ENCODE assay signal across 8 mouse cellular contexts in the genomic region with DNA sequence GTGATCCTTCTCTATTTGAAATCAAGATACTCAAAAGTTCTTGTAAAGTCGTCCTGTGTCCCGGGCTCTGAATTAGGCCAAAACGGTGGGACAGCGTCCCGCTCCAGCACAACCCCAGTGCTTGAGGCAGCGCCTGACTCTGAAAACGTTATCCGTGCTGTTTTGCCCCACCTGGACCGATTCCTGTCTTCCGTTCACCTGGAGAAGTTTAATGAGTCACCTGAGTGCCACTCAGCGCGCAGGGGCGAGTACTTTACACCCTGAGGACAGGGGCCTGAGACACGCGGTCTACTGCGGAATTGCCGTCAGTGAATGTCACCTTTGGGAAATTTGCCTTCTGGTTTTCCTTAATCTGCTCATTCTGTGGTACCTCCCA. TPM values are rescaled to one million over a fixed set of nuclear protein-coding genes. Genes with fewer than 3 reads are reported as not detected.
DNase-seq lines count a peak whose midpoint lies in the region; ATAC-seq and TF ChIP-seq lines count a peak whose summit lies in the region.

No protein-coding gene starts in this region.

- WGBS in cerebellum, adult 2 months: 13% methylated on average over 17 of the region's 17 CpGs
- 5% methylated on average over 17 of the region's 17 CpGs for WGBS in hindbrain, embryonic 16.5 days
- WGBS in liver, embryonic 13.5 days (ENCODE audit: insufficient replicate concordance): 7% methylated on average over 17 of the region's 17 CpGs
- 2% methylated on average over 17 of the region's 17 CpGs for WGBS in neural tube, embryonic 14.5 days

- no peak for TF ChIP-seq EP300 in MEL (IDR thresholded peaks at IDR 0.05; ENCODE audit: low read depth in 1 of 2, low read length in 2 of 2)

- no peaks in the 10 kb centered on the region for H3K9me3 ChIP-seq in MEL (replicated peaks; ENCODE audit: insufficient read depth, low read length)
- no peaks in the 10 kb centered on the region for H3K9me3 ChIP-seq in hindbrain, embryonic 16.5 days (ENCODE audit: control insufficient read depth, low read length)
- H3K9me3 ChIP-seq in liver, embryonic 13.5 days (replicated peaks): no peaks in the 10 kb centered on the region
- H3K9me3 ChIP-seq in neural tube, embryonic 14.5 days (ENCODE audit: control insufficient read depth, low read length): no peaks in the 10 kb centered on the region

- no peak for TF ChIP-seq POLR2A in cerebellum, adult 2 months (IDR thresholded peaks at IDR 0.05; ENCODE audit: borderline replicate concordance, insufficient read depth, low read length)
- TF ChIP-seq POLR2A in MEL (IDR thresholded peaks at IDR 0.05; ENCODE audit: control insufficient read depth in 1 of 2, insufficient read depth in 1 of 2, low read depth in 1 of 2, low read length in 2 of 2, poor library complexity in 1 of 2): no peak

- peaks cover 2 to 19% of the 10 kb centered on the region in 2 experiments; a peak in 3 of 4 replicates for H3K36me3 ChIP-seq in MEL (ENCODE audit: control insufficient read depth in 1 of 2, insufficient read depth in 2 of 2, low read length in 2 of 2)
- no peaks in the 10 kb centered on the region for H3K36me3 ChIP-seq in hindbrain, embryonic 16.5 days (ENCODE audit: control insufficient read depth, insufficient read depth, low read length)
- peaks cover 24% of the 10 kb centered on the region for H3K36me3 ChIP-seq in liver, embryonic 13.5 days
- H3K36me3 ChIP-seq in neural tube, embryonic 14.5 days (ENCODE audit: control insufficient read depth, insufficient read depth, low read length): no peaks in the 10 kb centered on the region

- H3K4me2 ChIP-seq in hindbrain, embryonic 16.5 days (ENCODE audit: low read length): peak overlapping the region; percentile 71
- peak overlapping the region; percentile 91 for H3K4me2 ChIP-seq in liver, embryonic 13.5 days
- H3K4me2 ChIP-seq in neural tube, embryonic 14.5 days (ENCODE audit: low read depth, low read length): peak overlapping the region; percentile 76

- H3K27me3 ChIP-seq in cerebellum, adult 2 months (ENCODE audit: control insufficient read depth, insufficient read depth, low read length): no peaks in the 10 kb centered on the region; the same call in 1 of the 2 replicates
- no peaks in the 10 kb centered on the region for H3K27me3 ChIP-seq in MEL (ENCODE audit: control insufficient read depth in 1 of 2, insufficient read depth in 2 of 2, low read length in 2 of 2)
- no peaks in the 10 kb centered on the region; the same call in 1 of the 2 replicates for H3K27me3 ChIP-seq in hindbrain, embryonic 16.5 days (replicated peaks; ENCODE audit: control insufficient read depth, insufficient read depth, low read length)
- H3K27me3 ChIP-seq in liver, embryonic 13.5 days: no peaks in the 10 kb centered on the region
- peaks cover 4% of the 10 kb centered on the region; the same call in 1 of the 2 replicates for H3K27me3 ChIP-seq in neural tube, embryonic 14.5 days (ENCODE audit: control insufficient read depth, insufficient read depth, low read length)

- no peak for ATAC-seq in hindbrain, embryonic 16.5 days
- ATAC-seq in liver, embryonic 13.5 days (ENCODE audit: low read depth): no peak
- no peak for ATAC-seq in neural tube, embryonic 14.5 days (ENCODE audit: low read depth)
- ATAC-seq in megakaryocyte progenitor cell, adult 5-6 weeks (replicated peaks; ENCODE audit: poor library complexity): no peak

- peak in 1 of 2 experiments; percentile 12 for DNase-seq in cerebellum, adult 2 months
- no peak for DNase-seq in cerebellum, adult 11-12 months
- DNase-seq in MEL (ENCODE audit: low read depth, low spot score): no peak
- DNase-seq in liver, embryonic 13.5 days: no peak
- no peak for DNase-seq in cerebellum, adult 8-10 months

- peak overlapping the region; percentile 75 for H3K9ac ChIP-seq in MEL (ENCODE audit: control insufficient read depth, low read depth, low read length, poor library complexity, severe bottlenecking)
- peak overlapping the region; percentile 46 for H3K9ac ChIP-seq in hindbrain, embryonic 16.5 days (ENCODE audit: low read depth, low read length)
- peak overlapping the region; percentile 77 for H3K9ac ChIP-seq in liver, embryonic 13.5 days
- H3K9ac ChIP-seq in neural tube, embryonic 14.5 days (replicated peaks; ENCODE audit: low read depth, low read length): no peak overlapping the region

- TF ChIP-seq CTCF in cerebellum, adult 2 months (IDR thresholded peaks at IDR 0.05; ENCODE audit: borderline replicate concordance, insufficient read depth, low read depth, low read length): no peak
- TF ChIP-seq CTCF in MEL (IDR thresholded peaks at IDR 0.05 in 2 of 3, conservative IDR thresholded peaks at IDR 0.05 in 1 of 3; ENCODE audit: control insufficient read depth in 1 of 3, insufficient read depth in 1 of 3, low read depth in 2 of 3, low read length in 3 of 3, poor library complexity in 1 of 3, severe bottlenecking in 1 of 3): no peak

- TF ChIP-seq RAD21 in MEL (IDR thresholded peaks at IDR 0.05; ENCODE audit: low read depth, low read length): no peak

- no peaks in the 10 kb centered on the region for H3K4me1 ChIP-seq in cerebellum, adult 2 months (ENCODE audit: control insufficient read depth, insufficient read depth, low read length)
- H3K4me1 ChIP-seq in MEL (ENCODE audit: control insufficient read depth in 1 of 2, insufficient read depth in 2 of 2, low read length in 2 of 2): peaks cover 17 to 28% of the 10 kb centered on the region in 2 experiments
- H3K4me1 ChIP-seq in hindbrain, embryonic 16.5 days (ENCODE audit: control insufficient read depth, insufficient read depth, low read depth, low read length): peaks cover 15% of the 10 kb centered on the region
- H3K4me1 ChIP-seq in liver, embryonic 13.5 days (replicated peaks): peaks cover 71% of the 10 kb centered on the region
- peaks cover 17% of the 10 kb centered on the region; the same call in 1 of the 2 replicates for H3K4me1 ChIP-seq in neural tube, embryonic 14.5 days (ENCODE audit: control insufficient read depth, insufficient read depth, low read length)

- H3K27ac ChIP-seq in cerebellum, adult 2 months (ENCODE audit: insufficient read depth, low read length): peak overlapping the region; percentile 37; the same call in 1 of the 2 replicates
- H3K27ac ChIP-seq in MEL (ENCODE audit: control insufficient read depth, low read depth, low read length): peak overlapping the region; percentile 18; the same call in 1 of the 2 replicates
- no peak overlapping the region for H3K27ac ChIP-seq in hindbrain, embryonic 16.5 days (ENCODE audit: low read depth, low read length)
- H3K27ac ChIP-seq in liver, embryonic 13.5 days: peak overlapping the region; percentile 86
- no peak overlapping the region for H3K27ac ChIP-seq in neural tube, embryonic 14.5 days (ENCODE audit: low read depth, low read length)

- no peak overlapping the region for H3K4me3 ChIP-seq in cerebellum, adult 2 months (replicated peaks; ENCODE audit: insufficient read depth, low read depth, low read length)
- peak overlapping the region; percentile 54 to 58 for H3K4me3 ChIP-seq in MEL (ENCODE audit: control insufficient read depth in 1 of 2, insufficient read depth in 1 of 2, low read depth in 2 of 2, low read length in 2 of 2)
- H3K4me3 ChIP-seq in hindbrain, embryonic 16.5 days (ENCODE audit: low read length): peak overlapping the region; percentile 55
- H3K4me3 ChIP-seq in liver, embryonic 13.5 days (replicated peaks): peak overlapping the region; percentile 58
- H3K4me3 ChIP-seq in neural tube, embryonic 14.5 days (ENCODE audit: low read depth, low read length): peak overlapping the region; percentile 84

- peaks cover 37% of the 10 kb centered on the region for H3K79me2 ChIP-seq in MEL (ENCODE audit: control insufficient read depth, insufficient read depth, low read length, poor library complexity)

TF ChIP-seq in MEL, 35 proteins besides CTCF, POLR2A, EP300 and RAD21:
- TF ChIP-seq TAL1 (IDR thresholded peaks at IDR 0.05; ENCODE audit: low read length) (no peak), TBP (IDR thresholded peaks at IDR 0.05; ENCODE audit: low read depth, low read length) (no peak), JUND (IDR thresholded peaks at IDR 0.05; ENCODE audit: low read depth, low read length) (no peak), ELF1 (IDR thresholded peaks at IDR 0.05; ENCODE audit: low read depth, low read length) (no peak), MAX (IDR thresholded peaks at IDR 0.05; ENCODE audit: low read length) (no peak), SMC3 (IDR thresholded peaks at IDR 0.05; ENCODE audit: low read depth, low read length) (no peak), SIN3A (IDR thresholded peaks at IDR 0.05; ENCODE audit: low read length) (no peak), CHD1 (IDR thresholded peaks at IDR 0.05; ENCODE audit: low read depth, low read length) (no peak), NELFE (IDR thresholded peaks at IDR 0.05; ENCODE audit: low read depth, low read length) (no peak), USF2 (IDR thresholded peaks at IDR 0.05; ENCODE audit: borderline replicate concordance in 1 of 2, insufficient read depth in 1 of 2, low read depth in 1 of 2, low read length in 2 of 2) (no peak), GABPA (IDR thresholded peaks at IDR 0.05; ENCODE audit: low read depth, low read length) (no peak), GATA1 (IDR thresholded peaks at IDR 0.05; ENCODE audit: low read depth, low read length) (no peak), ZC3H11A (IDR thresholded peaks at IDR 0.05; ENCODE audit: low read depth, low read length) (no peak), ETS1 (IDR thresholded peaks at IDR 0.05; ENCODE audit: low read depth, low read length) (no peak), UBTF (IDR thresholded peaks at IDR 0.05; ENCODE audit: borderline replicate concordance, insufficient read depth, low read depth, low read length) (no peak), MXI1 (IDR thresholded peaks at IDR 0.05; ENCODE audit: low read depth, low read length) (no peak), ZKSCAN1 (IDR thresholded peaks at IDR 0.05; ENCODE audit: low read depth, low read length) (no peak)

RNA-seq across cellular contexts. Expression of a gene that starts 0.7 kb away (rescaled TPM):
- polyA plus RNA-seq in cerebellum, adult 2 months (2012; rRNA removed): 92.3 and 98.4 TPM in 2 replicates
- total RNA-seq in MEL (2012; rRNA removed): 32.9 and 51.1 TPM in 2 replicates
- 100 to 1,000 TPM in 1 of 2 experiments, 10 to 100 TPM in 1; 83.8 to 274 TPM for polyA plus RNA-seq in MEL (2012; ENCODE audit: insufficient read depth in 1 of 2, insufficient read length in 2 of 2, low read depth in 1 of 2, low replicate concordance in 2 of 2, missing spikeins in 1 of 2)
- polyA plus RNA-seq in hindbrain, embryonic 16.5 days (2015; fragmentation: Nextera tagmentation; extraction: Ambion mirVana): 56.1 and 71.0 TPM in 2 replicates
- polyA plus RNA-seq in liver, embryonic 13.5 days (2015; fragmentation: Nextera tagmentation; extraction: Ambion mirVana): 109 and 131 TPM in 2 replicates
- 27.5 and 48.5 TPM in 2 replicates for polyA plus RNA-seq in neural tube, embryonic 14.5 days (2014; fragmentation: Nextera tagmentation; extraction: Ambion mirVana)
- 28.2 and 34.1 TPM in 2 replicates for total RNA-seq in megakaryocyte progenitor cell, adult 5-6 weeks (2015)
- total RNA-seq in megakaryocyte progenitor cell, adult 5-6 weeks (2017): 29.9 and 35.1 TPM in 2 replicates

Comparison
In these comparisons a context has a peak if more than half of its experiments do, and no peak if none do; other contexts are left out.
1. H3K27ac ChIP-seq: peak in cerebellum, adult 2 months (single experiment), MEL (single experiment) and liver, embryonic 13.5 days (single experiment); none in hindbrain, embryonic 16.5 days (single experiment) and neural tube, embryonic 14.5 days (single experiment).
2. Peak in every context shown above with its lines, with median percentiles within 50 percentile points of each other: H3K4me2 ChIP-seq.